Mouse (Mus musculus): ENCODE results near the gene Kpnb1.

Kpnb1 gene

DNA sequence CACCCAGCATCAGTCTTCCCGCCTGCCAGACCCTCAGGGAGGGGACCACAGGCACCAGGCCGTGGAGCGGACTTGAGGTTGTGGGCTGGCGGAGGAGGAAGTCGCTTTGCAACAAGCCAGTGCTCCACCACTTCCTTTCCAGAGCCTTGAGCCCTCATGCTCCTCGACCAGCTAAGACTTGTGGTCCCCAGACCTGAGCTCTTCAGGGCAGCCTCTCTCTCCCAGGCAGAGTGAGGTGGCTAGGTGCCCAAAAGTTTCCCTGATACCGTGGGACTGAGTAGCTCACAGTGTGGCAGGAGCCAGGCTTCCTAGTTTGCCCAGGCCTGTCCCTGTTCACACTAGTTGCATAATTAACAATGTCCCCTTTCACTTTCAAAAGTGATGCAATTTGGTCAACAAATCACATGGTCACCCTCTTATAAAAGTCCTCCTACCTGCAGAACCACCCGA lies 45.5 kb downstream of the Kpnb1 start:
- DNase-seq (ENCODE audit: low read depth, low spot score): no peak

DNA sequence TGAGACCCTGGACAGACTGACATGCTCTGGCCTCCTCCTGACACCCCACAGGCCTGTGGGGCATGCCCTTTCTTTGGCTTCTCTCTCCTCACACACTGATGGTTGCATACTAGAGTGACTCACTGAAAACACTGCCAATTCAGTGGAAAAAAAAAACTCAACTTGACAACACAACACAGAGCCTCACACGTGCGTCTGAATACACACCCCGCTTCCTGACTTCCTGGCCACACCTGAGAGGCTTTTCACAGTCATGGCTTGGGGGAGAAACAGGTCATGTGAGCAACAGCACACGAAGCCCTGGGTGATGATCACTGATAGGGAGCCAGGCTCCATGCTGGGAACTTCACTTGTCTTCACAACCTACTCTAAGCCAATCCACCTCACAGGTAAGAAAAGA lies 46.9 kb downstream of the Kpnb1 start:
- no peak for DNase-seq (ENCODE audit: low read depth, low spot score)

DNA sequence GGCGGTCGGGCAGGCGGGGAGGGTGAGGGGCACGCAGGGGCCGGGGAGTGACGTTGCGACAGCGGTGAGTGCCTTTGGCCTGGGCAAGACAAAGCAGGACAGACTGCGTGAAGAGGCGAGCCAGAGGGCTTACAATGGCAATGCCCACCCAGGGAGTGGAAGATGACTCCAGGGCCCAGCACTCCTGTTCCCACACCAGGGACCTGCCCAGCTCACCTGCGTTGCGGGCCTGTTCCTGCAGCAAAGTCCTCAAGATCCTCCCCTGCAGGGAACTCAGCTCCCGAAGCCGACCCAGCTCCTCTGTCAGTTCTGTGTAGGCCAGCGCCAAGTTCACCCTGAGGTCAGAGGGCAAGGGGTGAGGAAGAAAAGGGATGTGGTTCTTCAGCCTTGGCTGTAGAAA lies 48.4 kb downstream of the Kpnb1 start:
- DNase-seq (ENCODE audit: low read depth, low spot score): no peak

DNA sequence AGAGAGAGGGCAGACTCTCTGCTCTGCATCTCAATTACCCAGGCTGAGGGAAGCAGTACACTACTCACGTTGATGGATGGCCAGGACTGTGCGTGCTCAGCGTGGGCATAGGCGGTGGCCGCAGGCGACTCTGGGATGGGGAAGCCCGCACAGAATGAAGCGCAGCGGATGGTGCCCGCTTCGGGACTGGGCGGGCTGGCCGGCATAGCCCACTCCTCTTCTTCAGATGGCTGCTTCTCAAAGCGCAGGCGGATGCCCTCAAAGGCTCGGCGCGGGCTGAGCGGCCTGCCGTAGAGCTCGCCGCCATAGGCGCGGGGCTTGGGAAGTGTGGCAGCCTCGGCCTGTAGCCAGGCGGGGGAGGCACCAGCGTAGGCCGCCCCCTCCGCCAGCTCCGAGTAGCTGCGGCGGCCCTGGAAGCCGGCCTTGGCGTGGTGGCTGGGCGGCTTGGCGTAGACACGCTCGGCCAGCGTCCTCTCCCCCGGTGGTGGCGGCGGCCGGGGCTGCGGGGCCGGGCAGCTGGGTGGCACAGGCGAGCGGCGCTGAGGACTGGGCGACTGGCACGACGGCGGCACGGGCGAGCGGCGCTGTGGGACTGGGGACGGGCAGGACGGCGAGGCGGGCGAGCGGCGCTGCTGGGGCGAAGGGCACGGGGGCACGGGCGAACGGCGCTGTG lies 49.0 kb downstream of the Kpnb1 start:
- DNase-seq (ENCODE audit: low read depth, low spot score): no peak

DNA sequence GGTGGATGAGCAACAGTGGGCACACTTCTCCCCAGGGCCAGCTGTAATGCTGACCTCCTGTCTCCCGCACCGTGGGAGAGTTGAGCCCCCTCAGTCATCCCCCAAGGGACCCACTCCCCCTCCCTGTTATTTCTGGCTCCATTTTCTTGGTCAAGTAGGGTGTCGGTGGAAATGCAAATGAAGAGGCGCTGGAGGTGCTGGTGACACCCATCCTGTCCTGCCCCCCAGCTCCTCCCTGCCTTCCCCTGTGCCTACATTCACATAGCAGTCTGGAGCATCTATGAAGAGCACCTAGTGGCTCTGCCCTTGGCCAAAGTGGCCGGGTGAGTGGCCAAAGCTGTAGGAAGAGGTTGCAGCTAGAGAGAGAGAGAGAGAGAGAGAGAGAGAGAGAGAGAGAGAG lies 54.4 kb downstream of the Kpnb1 start:
- DNase-seq (ENCODE audit: low read depth, low spot score): no peak

DNA sequence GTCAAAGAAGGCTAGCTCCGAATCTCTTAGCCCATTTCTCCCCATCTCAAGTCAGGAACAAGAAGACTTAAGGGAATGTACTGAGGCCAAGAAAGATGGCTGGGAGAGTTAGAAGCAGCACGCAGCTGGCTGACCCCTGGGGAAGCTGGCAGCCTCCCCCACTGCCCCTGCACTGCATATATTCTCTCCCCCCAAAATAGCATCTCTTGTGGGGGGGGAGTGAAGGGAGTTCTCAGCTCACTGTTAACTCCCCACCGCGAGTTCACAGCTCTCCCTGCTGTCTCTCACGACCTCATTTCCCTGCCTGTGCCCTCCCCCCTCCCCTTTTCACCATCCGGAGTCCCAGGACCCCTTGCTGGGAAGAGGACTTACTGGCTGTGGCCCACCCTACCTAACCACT lies 55.5 kb downstream of the Kpnb1 start:
- no peak for DNase-seq (ENCODE audit: low read depth, low spot score)

DNA sequence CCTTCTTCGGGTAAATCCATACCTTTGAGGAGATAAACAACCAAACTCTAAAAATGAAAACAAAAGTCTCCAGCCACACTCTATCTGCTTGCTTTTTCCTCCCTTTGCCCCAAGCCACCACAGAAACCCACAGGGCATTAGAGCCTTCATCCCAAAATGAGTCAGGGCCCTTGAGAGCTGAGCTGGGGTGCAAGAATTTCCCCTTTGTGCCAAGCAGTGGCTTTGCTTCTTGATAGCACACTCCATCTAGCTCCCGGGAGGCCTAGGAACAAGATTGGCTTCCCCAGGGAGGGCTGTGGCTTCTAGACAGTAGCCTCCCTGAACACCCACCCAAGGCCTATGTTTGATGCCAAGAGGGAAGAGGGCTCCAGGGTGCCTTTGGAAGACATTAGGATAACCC lies 56.0 kb downstream of the Kpnb1 start:
- no peak for DNase-seq (ENCODE audit: low read depth, low spot score)

DNA sequence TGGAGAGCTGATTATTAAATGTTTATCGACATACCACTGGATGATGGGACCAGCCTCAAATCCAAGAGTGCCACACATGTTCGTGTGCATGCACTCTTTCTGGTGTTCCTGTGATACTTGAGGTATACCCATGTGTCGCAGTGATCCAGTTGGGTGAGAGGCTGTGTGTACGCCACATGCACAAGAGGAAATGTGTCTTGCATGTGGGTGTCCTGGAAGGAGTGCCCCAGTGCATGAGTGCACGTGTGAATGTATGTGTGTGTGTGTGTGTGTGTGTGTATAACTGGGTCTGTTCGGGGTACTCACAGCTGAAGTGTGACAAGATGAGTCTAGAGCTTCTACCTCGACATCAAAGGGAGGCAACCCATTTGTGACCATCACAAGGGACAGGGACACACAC lies 57.4 kb downstream of the Kpnb1 start:
- DNase-seq (ENCODE audit: low read depth, low spot score): no peak

DNA sequence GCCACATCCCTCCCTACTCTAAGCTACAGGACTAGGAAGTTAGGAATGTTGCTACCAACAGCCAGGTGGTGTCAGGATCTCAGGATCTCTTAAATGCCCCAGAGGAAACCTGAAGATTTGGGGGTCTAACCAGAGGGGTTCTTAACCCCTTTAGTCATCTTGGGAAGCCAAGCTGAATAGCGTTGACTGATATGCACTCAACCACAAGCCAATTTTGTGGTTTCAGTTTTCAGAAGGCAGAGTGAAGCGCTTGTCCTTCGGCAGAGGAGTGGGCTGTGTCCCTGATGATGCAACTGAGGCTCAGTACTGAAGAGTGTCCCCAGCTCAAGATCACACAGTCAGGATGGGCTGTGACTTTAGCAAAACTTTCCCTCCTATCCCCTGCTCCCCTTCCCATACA lies 58.7 kb downstream of the Kpnb1 start:
- no peak for DNase-seq (ENCODE audit: low read depth, low spot score)

DNA sequence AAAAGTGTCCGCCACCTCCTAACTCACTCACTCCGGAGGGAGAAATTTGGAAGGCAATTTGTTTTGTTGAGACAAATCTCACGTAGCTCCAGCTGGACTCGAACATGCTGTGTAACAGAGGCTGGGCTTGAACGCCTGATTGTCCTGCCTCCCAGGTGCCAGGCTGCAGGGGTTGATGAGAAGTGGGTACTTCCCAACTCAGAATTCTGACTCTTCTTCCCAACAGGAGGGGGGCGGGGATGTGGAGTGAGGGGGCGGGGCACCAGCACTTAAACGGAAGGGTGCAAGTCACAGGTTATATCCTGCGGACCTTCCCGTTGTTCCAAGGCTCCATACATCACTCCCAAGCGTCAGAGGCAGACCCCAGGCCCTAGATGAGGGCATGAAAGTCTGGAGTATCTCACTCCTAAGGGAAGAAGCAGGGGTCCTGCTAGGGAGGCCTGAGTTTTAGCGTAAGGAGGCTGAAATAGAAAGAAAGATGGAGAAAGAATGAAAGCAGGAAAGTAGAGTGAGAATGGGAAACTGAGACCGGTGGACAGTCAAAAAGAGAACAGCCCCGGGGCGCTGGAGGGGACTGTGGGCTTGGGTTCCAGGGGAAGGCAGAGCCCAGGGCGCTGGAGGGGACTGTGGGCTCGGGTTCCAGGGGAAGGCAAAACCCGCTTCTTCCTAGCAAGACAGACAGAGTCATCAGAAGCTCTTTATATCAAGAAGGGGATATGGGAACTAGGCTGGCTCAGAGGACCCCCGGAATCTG lies 60.0 kb downstream of the Kpnb1 start:
- no peak for DNase-seq (ENCODE audit: low read depth, low spot score)

DNA sequence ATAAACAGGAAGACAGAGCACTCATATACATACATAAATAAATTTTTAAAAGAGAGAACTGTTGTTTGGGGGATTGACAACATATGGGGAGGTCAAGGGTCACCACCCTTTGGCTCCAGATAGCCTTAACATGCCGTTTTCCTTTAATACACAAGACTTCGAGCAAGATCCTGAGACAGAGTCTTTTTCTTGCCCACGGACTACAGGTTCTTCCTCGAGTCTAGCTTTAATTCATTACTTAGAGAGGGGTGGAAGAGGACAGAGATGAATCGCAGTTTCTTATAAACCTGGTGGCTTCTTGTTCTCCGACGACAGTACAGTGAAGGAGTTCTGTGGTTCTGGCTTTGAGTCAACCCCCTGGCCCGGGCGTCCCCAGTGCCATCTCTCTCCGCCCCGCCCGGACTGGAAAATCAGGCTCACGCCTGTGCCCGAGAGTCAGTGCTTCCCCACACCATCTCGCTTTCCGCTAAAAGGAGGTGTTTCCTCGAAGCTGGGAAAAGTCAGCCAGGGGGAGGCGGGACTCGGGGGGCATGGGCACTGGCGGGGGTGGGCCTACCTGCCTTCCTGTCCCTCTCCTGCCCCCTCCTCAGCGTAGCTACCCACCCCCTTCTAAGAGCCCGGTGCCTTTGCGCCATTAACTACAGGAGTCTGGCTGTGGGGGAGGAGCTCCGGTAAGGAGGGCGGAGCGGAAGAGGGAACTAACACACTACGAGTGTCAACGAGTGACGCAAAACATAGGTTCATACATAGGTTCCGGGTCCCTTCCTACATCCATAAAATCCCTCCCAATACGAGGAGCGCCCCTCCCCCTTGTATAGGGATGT lies 60.8 kb downstream of the Kpnb1 start:
- no peak for DNase-seq (ENCODE audit: low read depth, low spot score)

DNA sequence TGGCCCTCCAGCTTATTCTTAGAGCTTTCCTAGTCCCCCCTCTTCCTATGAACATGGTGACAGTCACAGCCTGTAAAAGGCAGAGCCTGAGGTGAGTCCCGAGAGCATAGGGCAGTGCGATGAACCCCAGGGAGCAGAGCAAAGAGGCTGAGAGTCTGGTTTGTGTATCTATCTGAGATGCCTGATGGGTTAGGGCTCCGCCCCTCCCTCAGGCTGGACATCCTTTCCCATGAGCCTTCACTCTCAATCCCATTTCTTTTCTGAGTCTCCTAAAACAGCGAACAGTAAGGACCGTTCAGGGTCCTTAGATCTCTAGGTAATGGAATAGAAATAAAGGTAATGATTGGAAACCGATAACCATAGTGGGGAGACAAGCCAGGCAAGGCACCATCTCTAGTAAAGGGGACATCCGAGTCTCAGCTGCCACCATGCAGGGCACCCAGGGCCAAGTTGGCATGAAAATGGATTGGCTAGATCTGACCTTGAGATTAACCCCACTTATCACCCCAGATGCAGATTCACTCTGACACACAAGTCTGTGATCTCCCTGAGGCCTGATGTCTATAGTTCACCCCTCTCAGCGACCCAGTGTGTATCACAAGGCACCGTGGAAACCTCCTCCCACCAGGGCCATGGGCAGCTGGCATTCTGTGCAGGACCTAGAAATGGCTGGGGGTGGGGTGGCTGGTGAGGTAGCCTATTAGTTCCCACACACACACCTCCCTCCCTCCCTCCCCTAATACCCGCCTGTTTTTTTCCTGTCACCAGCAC lies 63.2 kb downstream of the Kpnb1 start:
- DNase-seq (ENCODE audit: low read depth, low spot score): no peak

DNA sequence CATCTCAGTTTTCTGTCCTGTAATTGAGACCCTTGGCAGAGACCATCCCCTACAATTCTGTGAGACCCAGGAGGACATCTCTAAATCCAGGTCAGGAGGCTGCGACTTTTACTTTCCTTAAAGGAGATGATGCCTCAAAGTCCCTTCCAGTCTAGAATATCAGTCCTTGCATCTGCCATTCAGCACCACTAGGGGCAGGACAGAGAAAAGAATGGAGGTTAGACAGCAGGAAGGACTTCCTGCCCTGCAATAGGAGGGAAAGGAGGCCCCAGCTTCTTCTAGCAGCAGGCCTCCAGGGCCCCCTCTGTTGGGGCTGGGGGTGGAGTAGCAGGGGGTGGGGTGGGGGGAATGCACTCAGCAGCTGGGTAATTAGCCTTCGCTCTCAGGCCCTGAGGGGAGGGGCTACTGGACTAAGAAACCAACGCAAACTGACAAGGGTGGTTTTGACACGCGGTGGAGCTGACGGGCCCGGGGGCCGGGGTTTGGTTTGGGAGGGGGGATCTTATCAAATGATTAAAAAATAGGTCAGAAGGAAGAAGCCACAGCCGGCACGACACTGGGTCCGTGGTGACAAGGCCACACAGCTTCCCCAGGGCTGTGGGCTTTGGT lies 64.3 kb downstream of the Kpnb1 start:
- DNase-seq (ENCODE audit: low read depth, low spot score): no peak

DNA sequence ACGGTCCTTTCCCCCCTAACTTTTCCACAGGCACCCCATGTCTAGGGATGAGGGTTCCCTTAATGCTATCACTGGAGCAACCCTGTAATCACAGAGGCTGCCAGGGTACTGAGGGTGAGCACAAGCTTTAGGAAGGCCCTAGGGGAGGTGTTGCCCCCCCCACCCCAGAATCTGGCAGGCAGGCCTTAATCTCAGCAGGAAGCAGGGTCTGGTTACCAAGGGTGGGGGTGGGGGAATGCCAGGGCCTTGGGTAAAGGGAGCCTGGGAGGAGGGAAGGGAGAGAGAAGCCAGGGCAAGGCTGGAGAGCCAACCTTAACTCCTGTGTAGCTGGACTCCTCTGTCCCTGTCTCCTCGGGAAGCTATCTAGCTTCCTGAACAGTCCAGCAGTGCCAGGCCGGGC lies 67.0 kb downstream of the Kpnb1 start:
- DNase-seq (ENCODE audit: low read depth, low spot score): no peak

DNA sequence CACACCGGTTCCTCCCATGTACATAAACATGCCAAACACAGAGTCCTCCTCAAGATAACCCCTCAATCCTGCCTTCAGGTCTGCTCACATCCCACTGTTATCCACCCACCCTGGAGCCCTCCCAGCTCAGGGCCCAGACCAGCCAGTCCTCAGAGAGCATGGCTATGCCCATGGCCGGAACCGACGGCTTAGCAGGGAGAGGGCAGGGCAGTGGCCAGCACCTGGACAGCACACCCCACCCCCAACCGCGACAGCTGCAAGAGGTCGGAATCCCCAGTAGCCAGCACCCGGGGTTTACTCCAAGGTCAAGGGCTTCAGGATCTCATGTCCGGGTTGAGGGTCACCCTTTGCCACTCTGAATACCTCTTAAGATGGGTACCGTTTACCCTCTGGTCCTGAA lies 67.5 kb downstream of the Kpnb1 start:
- DNase-seq (ENCODE audit: low read depth, low spot score): no peak

DNA sequence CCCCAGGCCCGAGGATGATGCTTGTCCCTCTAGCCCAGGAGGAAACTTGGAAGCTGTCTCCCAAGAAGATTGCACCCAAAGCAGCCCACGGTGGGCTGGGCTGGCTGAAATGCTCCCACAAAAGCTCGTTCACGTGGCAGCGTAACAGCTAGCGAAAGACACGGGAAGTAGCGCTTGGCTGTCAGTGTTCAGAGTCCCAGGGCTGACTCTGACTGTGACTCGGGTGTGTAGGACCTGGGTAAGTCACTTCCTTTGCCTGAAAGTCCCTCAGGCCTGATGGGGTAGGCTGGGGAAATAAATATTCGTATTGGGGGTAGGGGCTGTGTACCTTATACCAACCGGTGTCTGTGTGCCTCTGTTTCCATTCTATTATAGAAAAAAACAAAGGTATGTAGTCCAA lies 71.9 kb downstream of the Kpnb1 start:
- no peak for DNase-seq (ENCODE audit: low read depth, low spot score)

DNA sequence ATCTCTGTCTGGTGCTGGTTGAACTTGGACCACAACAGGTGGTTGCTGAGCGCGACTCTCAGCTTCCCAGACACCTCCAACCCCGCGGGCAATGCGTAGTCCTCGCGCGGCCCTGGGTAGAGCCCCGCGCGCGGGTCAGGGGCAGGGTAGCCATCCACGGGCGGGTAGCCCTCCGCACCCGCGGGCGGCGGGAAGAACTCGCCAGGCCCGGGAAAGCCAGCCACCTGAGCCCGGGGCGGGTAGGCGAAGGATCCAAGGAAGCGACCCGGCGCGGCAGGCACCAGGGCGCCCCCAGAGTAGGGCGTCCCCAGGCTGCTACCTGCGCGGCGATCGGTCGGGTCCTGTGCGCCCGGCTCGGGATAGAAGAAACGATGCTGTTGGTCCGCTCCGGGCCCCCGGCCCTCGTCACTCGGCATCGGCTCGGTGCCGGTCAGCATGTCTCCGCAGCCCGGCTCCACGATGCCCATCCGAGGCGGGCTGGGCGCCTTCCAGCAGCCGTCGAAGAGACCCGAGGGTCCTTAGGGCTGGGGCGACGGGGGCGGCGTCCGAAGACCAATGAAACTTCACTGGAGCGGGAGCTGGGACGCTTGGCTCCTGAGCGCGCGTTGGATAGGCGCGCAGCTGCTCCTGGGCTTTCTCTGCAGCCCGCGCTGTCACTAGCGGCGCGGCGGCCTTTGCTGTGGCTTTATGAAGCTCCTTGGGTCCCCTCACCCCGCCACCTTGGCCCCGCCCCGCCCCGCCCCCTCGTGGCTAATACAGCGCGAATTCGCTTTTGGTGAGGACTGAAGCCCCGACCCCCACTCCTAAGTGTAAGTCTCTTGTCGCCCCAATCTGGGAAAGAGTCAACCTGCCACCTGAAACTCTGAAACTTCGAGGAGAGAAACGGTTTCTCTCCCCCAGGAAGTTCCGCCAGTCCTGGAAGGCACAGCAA lies 72.7 kb downstream of the Kpnb1 start, which contains the start of gene Tbx21:
TSS of gene Tbx21 (minus strand) at position 661 of the 931 bp plus-strand sequence.
- no peak for DNase-seq (ENCODE audit: low read depth, low spot score)

DNA sequence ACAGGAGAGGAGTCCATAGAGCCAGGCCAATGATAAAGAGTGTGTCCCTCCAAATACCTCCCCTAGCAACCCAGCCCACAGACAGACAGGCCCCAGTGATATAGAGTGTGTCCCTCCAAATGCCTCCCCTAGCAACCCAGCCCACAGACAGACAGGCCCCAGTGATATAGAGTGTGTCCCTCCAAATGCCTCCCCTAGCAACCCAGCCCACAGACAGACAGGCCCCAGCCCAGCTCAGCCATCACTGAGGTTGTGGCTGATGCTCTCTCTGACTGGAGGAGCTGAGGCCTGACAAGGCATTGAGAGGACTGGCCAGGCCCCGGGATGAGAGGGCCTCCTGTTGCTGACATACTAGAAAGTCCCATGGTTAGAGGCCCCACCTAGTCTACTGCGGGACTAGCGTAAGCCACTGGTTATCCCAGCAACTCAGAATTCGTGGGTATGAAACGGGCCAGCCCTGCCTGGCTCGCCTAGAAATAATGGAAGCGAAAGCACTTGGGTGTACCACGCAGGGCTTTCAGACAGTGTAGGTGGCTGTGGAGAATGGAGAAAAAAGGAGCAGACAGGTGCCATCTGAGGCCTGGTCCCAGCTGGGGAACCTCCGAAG lies 75.1 kb downstream of the Kpnb1 start:
- no peak for DNase-seq (ENCODE audit: low read depth, low spot score)

All from retina, adult 2 months (tissue).